Mouse (Mus musculus): ENCODE results near the gene Timm10. TPM values are rescaled to one million over a fixed set of nuclear protein-coding genes. Genes with fewer than 3 reads are reported as not detected.
"Not testable (repeated sequence)": the region's sequence is repeated elsewhere in the genome, so short reads cannot be mapped to it uniquely, and the experiment has no call there.

Timm10 gene
- polyA plus RNA-seq, 1 experiment from 2014 or later: 38.8 TPM

- no peaks in the 10 kb centered on the region for H3K36me3 ChIP-seq
- ATAC-seq (ENCODE audit: insufficient number of reproducible peaks, insufficient read depth, low FRiP score, low TSS enrichment, low read depth): peak; percentile 39; the same call in 1 of the 2 replicates
- H3K4me3 ChIP-seq (replicated peaks): peak overlapping the region; percentile 63
- peaks cover 9% of the 10 kb centered on the region; the same call in 1 of the 2 replicates for H3K9me3 ChIP-seq
- 0 out of 2 replicates have a peak overlapping the region, but pooled peaks have one; percentile 14 for H3K27ac ChIP-seq
- H3K27me3 ChIP-seq: no peaks in the 10 kb centered on the region
- WGBS: 10% methylated on average over 13 of the region's 13 CpGs
- H3K4me1 ChIP-seq (replicated peaks): no peaks in the 10 kb centered on the region
- H3K9ac ChIP-seq (replicated peaks): peak overlapping the region; percentile 67
- peak overlapping the region; percentile 98 for H3K4me2 ChIP-seq
These were observed 28.8 kb upstream of the Timm10 start for GRCm38 (mm10) chr2:84797833-84798492.

- no peaks in the 10 kb centered on the region for H3K27me3 ChIP-seq
- H3K36me3 ChIP-seq: no peaks in the 10 kb centered on the region
- peak within 1 kb of the TSS; percentile 98 for H3K4me2 ChIP-seq
- no peaks in the 10 kb centered on the region for H3K4me1 ChIP-seq (replicated peaks)
- H3K4me3 ChIP-seq (replicated peaks): peak within 1 kb of the TSS; percentile 63
- WGBS: 0% methylated on average over 21 of the region's 21 CpGs
- H3K27ac ChIP-seq: 0 out of 2 replicates have a peak within 1 kb of the TSS, but pooled peaks have one; percentile 41
- H3K9ac ChIP-seq (replicated peaks): peak within 1 kb of the TSS; percentile 67
- H3K9me3 ChIP-seq: peaks cover 9% of the 10 kb centered on the region; the same call in 1 of the 2 replicates
- peak; percentile 76 for ATAC-seq (ENCODE audit: insufficient number of reproducible peaks, insufficient read depth, low FRiP score, low TSS enrichment, low read depth)
These were observed 28.3 kb upstream of the Timm10 start, which contains the start of gene Ube2l6 for GRCm38 (mm10) chr2:84798493-84798921. TSS of gene Ube2l6 (plus strand) at chr2:84798828.

- Histone ChIP-seq H3K9me3 (peaks cover 9% of the 10 kb centered on the region; the same call in 1 of the 2 replicates), H3K27me3 (no peaks in the 10 kb centered on the region), H3K4me3 (replicated peaks) (peak overlapping the region; percentile 63), H3K4me1 (replicated peaks) (no peaks in the 10 kb centered on the region), H3K9ac (replicated peaks) (peak overlapping the region; percentile 67), H3K36me3 (no peaks in the 10 kb centered on the region), H3K4me2 (peak overlapping the region; percentile 98), H3K27ac (0 out of 2 replicates have a peak overlapping the region, but pooled peaks have one; percentile 41)
- peak; percentile 45; the same call in 1 of the 2 replicates for ATAC-seq (ENCODE audit: insufficient number of reproducible peaks, insufficient read depth, low FRiP score, low TSS enrichment, low read depth)
- 1% methylated on average over 16 of the region's 16 CpGs for WGBS
These were observed 27.7 kb upstream of the Timm10 start for GRCm38 (mm10) chr2:84799041-84799561.

GRCm38 (mm10) chr2:84800304-84800703 lies 26.5 kb upstream of the Timm10 start:
- no peak overlapping the region for H3K4me2 ChIP-seq
- 78% methylated on average over 4 of the region's 4 CpGs for WGBS
- H3K4me1 ChIP-seq (replicated peaks): no peaks in the 10 kb centered on the region
- H3K36me3 ChIP-seq: no peaks in the 10 kb centered on the region
- no peak overlapping the region for H3K4me3 ChIP-seq (replicated peaks)
- ATAC-seq (ENCODE audit: insufficient number of reproducible peaks, insufficient read depth, low FRiP score, low TSS enrichment, low read depth): no peak
- H3K9ac ChIP-seq (replicated peaks): no peak overlapping the region
- H3K27me3 ChIP-seq: no peaks in the 10 kb centered on the region
- no peak overlapping the region for H3K27ac ChIP-seq
- peaks cover 5% of the 10 kb centered on the region; the same call in 1 of the 2 replicates for H3K9me3 ChIP-seq

GRCm38 (mm10) chr2:84801223-84801622 lies 25.6 kb upstream of the Timm10 start:
- not testable (repeated sequence) for H3K27me3 ChIP-seq; H3K9ac ChIP-seq (replicated peaks); H3K4me2 ChIP-seq; H3K9me3 ChIP-seq; H3K27ac ChIP-seq; H3K4me1 ChIP-seq (replicated peaks); H3K4me3 ChIP-seq (replicated peaks); ATAC-seq (ENCODE audit: insufficient number of reproducible peaks, insufficient read depth, low FRiP score, low TSS enrichment, low read depth); H3K36me3 ChIP-seq
- WGBS: 85% methylated on average over 5 of the region's 5 CpGs

- H3K27ac ChIP-seq: no peak overlapping the region
- H3K36me3 ChIP-seq: no peaks in the 10 kb centered on the region
- no peak overlapping the region for H3K4me3 ChIP-seq (replicated peaks)
- no peaks in the 10 kb centered on the region for H3K9me3 ChIP-seq
- 91% methylated on average over 7 of the region's 7 CpGs for WGBS
- no peak for ATAC-seq (ENCODE audit: insufficient number of reproducible peaks, insufficient read depth, low FRiP score, low TSS enrichment, low read depth)
- H3K27me3 ChIP-seq: no peaks in the 10 kb centered on the region
- H3K4me1 ChIP-seq (replicated peaks): no peaks in the 10 kb centered on the region
- H3K9ac ChIP-seq (replicated peaks): no peak overlapping the region
- H3K4me2 ChIP-seq: no peak overlapping the region
These were observed 22.8 kb upstream of the Timm10 start for GRCm38 (mm10) chr2:84803963-84804362.

- WGBS: 56% methylated on average over 5 of the region's 5 CpGs
- Histone ChIP-seq H3K4me2 (no peak overlapping the region), H3K27ac (no peak overlapping the region), H3K36me3 (no peaks in the 10 kb centered on the region), H3K27me3 (no peaks in the 10 kb centered on the region), H3K9ac (replicated peaks) (no peak overlapping the region), H3K4me3 (replicated peaks) (no peak overlapping the region), H3K9me3 (no peaks in the 10 kb centered on the region), H3K4me1 (replicated peaks) (peaks cover 5% of the 10 kb centered on the region; the same call in 1 of the 2 replicates)
- no peak for ATAC-seq (ENCODE audit: insufficient number of reproducible peaks, insufficient read depth, low FRiP score, low TSS enrichment, low read depth)
These were observed 20.3 kb upstream of the Timm10 start for GRCm38 (mm10) chr2:84806546-84806945.

GRCm38 (mm10) chr2:84809330-84809729 lies 17.5 kb upstream of the Timm10 start:
- Histone ChIP-seq H3K27me3 (no peaks in the 10 kb centered on the region), H3K27ac (no peak overlapping the region), H3K36me3 (no peaks in the 10 kb centered on the region), H3K4me3 (replicated peaks) (no peak overlapping the region), H3K9me3 (no peaks in the 10 kb centered on the region), H3K4me1 (replicated peaks) (peaks cover 5% of the 10 kb centered on the region; the same call in 1 of the 2 replicates), H3K4me2 (no peak overlapping the region), H3K9ac (replicated peaks) (no peak overlapping the region)
- no peak for ATAC-seq (ENCODE audit: insufficient number of reproducible peaks, insufficient read depth, low FRiP score, low TSS enrichment, low read depth)

GRCm38 (mm10) chr2:84810526-84810885 lies 16.3 kb upstream of the Timm10 start:
- no peaks in the 10 kb centered on the region for H3K9me3 ChIP-seq
- H3K27me3 ChIP-seq: no peaks in the 10 kb centered on the region
- H3K27ac ChIP-seq: no peak overlapping the region
- no peak overlapping the region for H3K9ac ChIP-seq (replicated peaks)
- H3K4me2 ChIP-seq: no peak overlapping the region
- no peak for ATAC-seq (ENCODE audit: insufficient number of reproducible peaks, insufficient read depth, low FRiP score, low TSS enrichment, low read depth)
- WGBS: 76% methylated on average over 6 of the region's 6 CpGs
- no peak overlapping the region for H3K4me3 ChIP-seq (replicated peaks)
- H3K36me3 ChIP-seq: no peaks in the 10 kb centered on the region
- H3K4me1 ChIP-seq (replicated peaks): peaks cover 5% of the 10 kb centered on the region; the same call in 1 of the 2 replicates

- H3K4me1 ChIP-seq (replicated peaks): peaks cover 5% of the 10 kb centered on the region; the same call in 1 of the 2 replicates
- H3K4me3 ChIP-seq (replicated peaks): peak overlapping the region; percentile 19; the same call in 1 of the 2 replicates
- no peak overlapping the region for H3K9ac ChIP-seq (replicated peaks)
- 37% methylated on average over 26 of the region's 26 CpGs for WGBS
- H3K36me3 ChIP-seq: no peaks in the 10 kb centered on the region
- H3K4me2 ChIP-seq: peak overlapping the region; percentile 47
- H3K27ac ChIP-seq: peak overlapping the region; percentile 14; the same call in 1 of the 2 replicates
- peak; percentile 38 for ATAC-seq (ENCODE audit: insufficient number of reproducible peaks, insufficient read depth, low FRiP score, low TSS enrichment, low read depth)
- H3K9me3 ChIP-seq: no peaks in the 10 kb centered on the region
- H3K27me3 ChIP-seq: no peaks in the 10 kb centered on the region
These were observed 15.8 kb upstream of the Timm10 start for GRCm38 (mm10) chr2:84810886-84811577.

GRCm38 (mm10) chr2:84811880-84812279 lies 14.9 kb upstream of the Timm10 start:
- Histone ChIP-seq H3K9me3 (no peaks in the 10 kb centered on the region), H3K9ac (replicated peaks) (no peak overlapping the region), H3K36me3 (no peaks in the 10 kb centered on the region), H3K4me2 (no peak overlapping the region), H3K4me3 (replicated peaks) (no peak overlapping the region), H3K27me3 (no peaks in the 10 kb centered on the region), H3K27ac (no peak overlapping the region), H3K4me1 (replicated peaks) (peaks cover 5% of the 10 kb centered on the region; the same call in 1 of the 2 replicates)
- no peak for ATAC-seq (ENCODE audit: insufficient number of reproducible peaks, insufficient read depth, low FRiP score, low TSS enrichment, low read depth)
- 84% methylated on average over 7 of the region's 7 CpGs for WGBS

Data from limb, embryonic 12.5 days (tissue).